Mouse (Mus musculus): Measurements from ENCODE around the gene Psg29. TPM values are rescaled to one million over a fixed set of nuclear protein-coding genes. Genes with fewer than 3 reads are reported as not detected.

Gene Psg29
- not detected in 2 replicates for polyA plus RNA-seq (2012; rRNA removed)

DNA sequence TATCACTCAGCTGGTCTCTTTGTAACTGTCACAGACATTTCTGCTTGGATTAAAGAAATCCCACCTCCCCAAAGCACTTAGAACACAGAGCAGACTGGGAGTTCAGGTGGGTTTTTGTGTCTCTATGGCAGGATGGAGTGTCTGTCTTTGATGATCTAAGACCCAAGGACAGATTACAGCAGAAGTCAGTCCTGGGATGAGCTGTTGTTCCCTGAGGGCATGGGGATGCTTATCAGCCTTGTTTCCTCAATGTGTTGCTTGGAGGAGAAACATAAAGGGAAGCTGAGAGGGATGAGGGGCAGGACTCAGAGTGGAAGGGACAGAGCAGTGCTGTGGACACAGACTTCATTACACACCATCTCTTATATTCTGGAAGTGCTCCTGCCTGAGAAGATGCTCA lies at the start of gene Psg29:
Gene Psg29 (plus strand): TSS at position 301 of the 400 bp plus-strand sequence.
- TF ChIP-seq CTCF (IDR thresholded peaks at IDR 0.05; ENCODE audit: extremely low read depth, insufficient read length, insufficient replicate concordance, low read depth, low read length): no peak
- TF ChIP-seq POLR2A (IDR thresholded peaks at IDR 0.05; ENCODE audit: low read depth, low read length): no peak
- Histone ChIP-seq H3K4me3 (ENCODE audit: low read depth, low read length) (no peak within 1 kb of the TSS), H3K27me3 (ENCODE audit: control insufficient read depth, insufficient read depth, low read length) (no peaks in the 10 kb centered on the region), H3K36me3 (ENCODE audit: control insufficient read depth, insufficient read depth, low read length) (no peaks in the 10 kb centered on the region), H3K4me1 (ENCODE audit: control insufficient read depth, insufficient read depth, insufficient read length, low read length) (no peaks in the 10 kb centered on the region), H3K27ac (ENCODE audit: insufficient read depth, low read depth, low read length) (no peak within 1 kb of the TSS)

DNA sequence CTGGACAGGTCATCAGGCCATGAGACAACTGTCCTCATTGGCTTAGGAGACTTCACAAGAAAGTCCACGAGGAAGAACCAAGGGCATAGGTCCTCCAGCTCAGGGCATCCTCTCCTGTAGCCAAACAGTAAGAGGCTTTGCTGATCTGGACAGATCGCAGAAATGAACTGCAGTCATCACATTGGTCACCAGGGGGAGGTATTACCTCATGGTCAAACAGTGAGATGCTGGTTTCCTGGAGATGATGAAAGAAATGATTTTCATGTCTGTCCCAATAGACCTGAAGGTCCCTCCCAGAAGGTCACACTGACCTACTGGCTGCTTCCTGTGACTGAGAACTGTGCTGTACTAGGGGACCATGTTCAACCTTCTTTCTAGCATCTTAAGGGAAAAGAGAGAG lies 47.6 kb upstream of the Psg29 start:
- H3K27me3 ChIP-seq (ENCODE audit: control insufficient read depth, insufficient read depth, low read length): no peaks in the 10 kb centered on the region
- H3K4me1 ChIP-seq (ENCODE audit: control insufficient read depth, insufficient read depth, insufficient read length, low read length): no peaks in the 10 kb centered on the region
- no peak overlapping the region for H3K4me3 ChIP-seq (ENCODE audit: low read depth, low read length)
- H3K27ac ChIP-seq (ENCODE audit: insufficient read depth, low read depth, low read length): no peak overlapping the region
- H3K36me3 ChIP-seq (ENCODE audit: control insufficient read depth, insufficient read depth, low read length): no peaks in the 10 kb centered on the region
- WGBS: 27% methylated on average over 2 of the region's 2 CpGs
- TF ChIP-seq CTCF (IDR thresholded peaks at IDR 0.05; ENCODE audit: extremely low read depth, insufficient read length, insufficient replicate concordance, low read depth, low read length) (peak; percentile 15; the same call in 1 of the 2 replicates), POLR2A (IDR thresholded peaks at IDR 0.05; ENCODE audit: low read depth, low read length) (no peak)

DNA sequence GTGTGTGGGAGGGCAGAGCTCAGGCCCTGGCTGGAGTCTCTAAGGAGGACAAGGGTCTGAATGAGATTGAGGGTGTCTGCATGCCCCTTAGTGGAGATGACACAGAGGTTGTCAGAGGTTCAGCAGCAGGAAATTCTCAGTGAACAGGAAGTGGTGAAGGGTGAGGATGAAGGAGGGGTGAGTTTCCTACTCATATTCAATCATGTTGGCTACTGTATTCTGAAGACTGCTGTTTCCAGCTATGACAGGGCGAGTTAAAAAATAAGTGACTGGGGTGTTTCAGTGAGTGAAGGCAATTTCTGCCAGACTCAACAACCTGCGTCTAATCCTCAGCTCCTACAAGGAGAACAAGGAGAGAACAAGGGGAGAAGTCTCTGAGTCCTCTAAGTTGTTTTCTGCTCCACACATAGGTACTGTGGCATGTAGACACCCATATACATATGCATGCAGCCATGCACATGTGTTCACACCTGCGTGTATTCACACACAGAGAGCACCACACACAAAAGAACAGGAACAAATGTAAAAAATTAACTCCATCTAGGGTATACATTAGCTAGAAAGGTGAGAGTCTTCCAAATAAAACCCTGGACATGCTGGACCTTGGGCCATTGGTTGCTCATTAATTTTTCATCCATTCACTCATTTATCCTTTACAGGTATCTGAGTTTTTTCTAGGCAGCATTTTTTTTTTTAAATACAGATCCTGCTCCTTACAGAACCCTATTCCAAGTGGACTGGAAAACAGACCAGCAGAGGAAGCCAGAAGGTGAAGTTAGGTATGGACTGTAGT lies 46.2 kb upstream of the Psg29 start:
- H3K4me3 ChIP-seq (ENCODE audit: low read depth, low read length): no peak overlapping the region
- H3K27ac ChIP-seq (ENCODE audit: insufficient read depth, low read depth, low read length): no peak overlapping the region
- WGBS: 64% methylated on average over 3 of the region's 3 CpGs
- H3K27me3 ChIP-seq (ENCODE audit: control insufficient read depth, insufficient read depth, low read length): no peaks in the 10 kb centered on the region
- TF ChIP-seq CTCF (IDR thresholded peaks at IDR 0.05; ENCODE audit: extremely low read depth, insufficient read length, insufficient replicate concordance, low read depth, low read length): no peak
- no peak for TF ChIP-seq POLR2A (IDR thresholded peaks at IDR 0.05; ENCODE audit: low read depth, low read length)
- no peaks in the 10 kb centered on the region for H3K36me3 ChIP-seq (ENCODE audit: control insufficient read depth, insufficient read depth, low read length)
- H3K4me1 ChIP-seq (ENCODE audit: control insufficient read depth, insufficient read depth, insufficient read length, low read length): no peaks in the 10 kb centered on the region

DNA sequence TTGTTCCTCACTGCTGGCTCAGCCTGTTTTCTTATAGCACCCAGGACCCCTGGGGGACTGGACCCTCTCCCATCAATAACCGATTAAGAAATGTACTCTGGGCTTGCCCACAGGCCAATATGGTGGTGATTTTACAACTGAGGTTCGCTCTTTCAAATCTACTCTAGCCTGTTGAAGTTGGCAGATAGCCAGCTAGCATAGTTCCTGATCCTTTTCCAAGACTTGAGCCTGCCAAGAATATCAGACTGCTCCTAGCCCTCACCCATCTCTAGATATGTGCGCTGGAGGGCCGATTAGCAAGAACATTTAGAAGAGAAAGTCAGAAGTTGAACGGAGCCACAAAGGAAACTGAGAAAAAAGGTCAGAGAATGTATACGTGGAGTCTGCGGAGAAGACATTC lies 44.3 kb upstream of the Psg29 start:
- H3K4me3 ChIP-seq (ENCODE audit: low read depth, low read length): no peak overlapping the region
- H3K27me3 ChIP-seq (ENCODE audit: control insufficient read depth, insufficient read depth, low read length): no peaks in the 10 kb centered on the region
- no peaks in the 10 kb centered on the region for H3K36me3 ChIP-seq (ENCODE audit: control insufficient read depth, insufficient read depth, low read length)
- TF ChIP-seq CTCF (IDR thresholded peaks at IDR 0.05; ENCODE audit: extremely low read depth, insufficient read length, insufficient replicate concordance, low read depth, low read length) (no peak), POLR2A (IDR thresholded peaks at IDR 0.05; ENCODE audit: low read depth, low read length) (no peak)
- H3K27ac ChIP-seq (ENCODE audit: insufficient read depth, low read depth, low read length): no peak overlapping the region
- no peaks in the 10 kb centered on the region for H3K4me1 ChIP-seq (ENCODE audit: control insufficient read depth, insufficient read depth, insufficient read length, low read length)
- 58% methylated on average over 7 of the region's 7 CpGs for whole genome bisulfite sequencing

DNA sequence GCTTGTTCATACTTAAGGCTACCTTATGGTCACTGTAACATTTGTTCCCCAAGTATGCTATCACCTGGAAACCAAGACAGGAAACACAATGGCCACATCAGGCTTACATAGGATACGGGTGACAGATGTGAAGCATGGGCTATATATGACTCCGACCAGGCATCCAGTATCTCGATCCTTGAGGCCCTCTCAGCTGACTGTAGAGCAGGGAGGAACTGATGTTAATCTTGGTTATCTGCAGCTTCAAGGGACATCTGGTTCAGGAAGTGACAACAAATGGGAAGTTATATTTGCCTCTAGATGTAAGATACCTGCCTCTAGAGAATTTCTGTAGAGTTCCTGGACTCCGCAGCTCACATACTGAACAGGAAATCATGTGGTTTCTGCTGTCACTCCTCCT lies 31.4 kb upstream of the Psg29 start:
- no peak for TF ChIP-seq CTCF (IDR thresholded peaks at IDR 0.05; ENCODE audit: extremely low read depth, insufficient read length, insufficient replicate concordance, low read depth, low read length)
- no peak for TF ChIP-seq POLR2A (IDR thresholded peaks at IDR 0.05; ENCODE audit: low read depth, low read length)
- Histone ChIP-seq H3K4me1 (ENCODE audit: control insufficient read depth, insufficient read depth, insufficient read length, low read length) (no peaks in the 10 kb centered on the region), H3K36me3 (ENCODE audit: control insufficient read depth, insufficient read depth, low read length) (no peaks in the 10 kb centered on the region), H3K4me3 (ENCODE audit: low read depth, low read length) (no peak overlapping the region), H3K27me3 (ENCODE audit: control insufficient read depth, insufficient read depth, low read length) (no peaks in the 10 kb centered on the region), H3K27ac (ENCODE audit: insufficient read depth, low read depth, low read length) (no peak overlapping the region)
- WGBS: 80% methylated on average over 4 of the region's 4 CpGs

DNA sequence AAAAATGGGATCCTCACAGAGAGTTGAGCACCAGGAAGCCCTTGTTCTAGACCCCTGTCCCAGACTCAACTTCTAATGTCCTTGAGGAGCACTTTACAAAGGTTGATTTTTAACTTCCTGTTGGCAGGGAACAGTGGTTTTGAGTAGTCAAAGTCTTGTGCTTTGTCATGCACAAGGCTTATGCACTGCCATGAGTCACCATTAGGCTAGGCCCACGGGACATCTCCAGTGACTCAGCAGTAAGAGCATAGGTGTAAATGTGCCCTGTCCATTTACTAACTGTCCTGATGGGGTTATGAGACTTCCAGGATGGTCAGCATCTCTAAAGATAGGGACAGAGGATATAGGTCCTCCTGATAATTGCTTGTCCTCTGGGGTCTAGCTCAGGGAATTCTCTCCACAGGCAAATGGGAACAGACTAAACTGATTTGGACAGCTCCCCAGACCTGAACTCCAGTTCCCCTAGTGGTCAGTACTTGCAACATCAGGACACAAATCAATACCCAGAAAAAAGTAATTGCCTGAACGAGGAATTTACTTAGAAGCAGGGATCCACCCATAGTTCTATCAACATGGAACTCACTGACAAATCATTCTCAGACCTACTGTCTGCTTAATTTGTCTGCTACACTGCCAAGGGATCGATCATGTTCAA lies 2.4 kb downstream of the Psg29 start:
- no peak for TF ChIP-seq POLR2A (IDR thresholded peaks at IDR 0.05; ENCODE audit: low read depth, low read length)
- no peak for TF ChIP-seq CTCF (IDR thresholded peaks at IDR 0.05; ENCODE audit: extremely low read depth, insufficient read length, insufficient replicate concordance, low read depth, low read length)
- Histone ChIP-seq H3K36me3 (ENCODE audit: control insufficient read depth, insufficient read depth, low read length) (no peaks in the 10 kb centered on the region), H3K27ac (ENCODE audit: insufficient read depth, low read depth, low read length) (no peak overlapping the region), H3K27me3 (ENCODE audit: control insufficient read depth, insufficient read depth, low read length) (no peaks in the 10 kb centered on the region), H3K4me3 (ENCODE audit: low read depth, low read length) (no peak overlapping the region), H3K4me1 (ENCODE audit: control insufficient read depth, insufficient read depth, insufficient read length, low read length) (no peaks in the 10 kb centered on the region)
- WGBS: 57% methylated on average over 3 of the region's 3 CpGs

Other genes with a start within 250 kb of the Psg29 start
- gene Pnmal1, start 243.8 kb upstream of the Psg29 start, polyA plus RNA-seq (2012; rRNA removed): 0.04 and 0.09 TPM in 2 replicates
- 0.05 and 0.14 TPM in 2 replicates for gene Gm42372, start 220.4 kb upstream of the Psg29 start, polyA plus RNA-seq (2012; rRNA removed)
- 0.74 and 0.85 TPM in 2 replicates for gene Ccdc8, start 210.8 kb upstream of the Psg29 start, polyA plus RNA-seq (2012; rRNA removed)
- gene Ppp5c, start 175.6 kb upstream of the Psg29 start, polyA plus RNA-seq (2012; rRNA removed): 121 and 278 TPM in 2 replicates
- gene Hif3a, start 141.1 kb upstream of the Psg29 start, polyA plus RNA-seq (2012; rRNA removed): 0.52 and 0.68 TPM in 2 replicates
- not detected in 2 replicates for gene Psg16, start 129.4 kb upstream of the Psg29 start, polyA plus RNA-seq (2012; rRNA removed)
- not detected in 2 replicates for gene Ceacam3, start 53.2 kb upstream of the Psg29 start, polyA plus RNA-seq (2012; rRNA removed)